Mouse (Mus musculus): Measurements from ENCODE around the gene Ybx3.

Ybx3 gene

GRCm38 (mm10) chr6:131411116-131411843 lies 23.0 kb upstream of the Ybx3 start:
- H3K9me3 ChIP-seq (ENCODE audit: low read length) = no peaks in the 10 kb centered on the region
- H3K36me3 ChIP-seq (ENCODE audit: insufficient read depth, low read length) = no peaks in the 10 kb centered on the region
- peaks cover under 1% of the 10 kb centered on the region for H3K4me1 ChIP-seq (replicated peaks; ENCODE audit: low read depth, low read length)
- no peak for TF ChIP-seq CTCF (conservative IDR thresholded peaks at IDR 0.05; ENCODE audit: low read length)
- no peak for TF ChIP-seq POU5F1 (IDR thresholded peaks at IDR 0.05; ENCODE audit: borderline replicate concordance, low read length)
- TF ChIP-seq NANOG (IDR thresholded peaks at IDR 0.05; ENCODE audit: borderline replicate concordance, low read length) = no peak
- H3K4me3 ChIP-seq (replicated peaks; ENCODE audit: low read length) = no peak overlapping the region
- H3K27me3 ChIP-seq (ENCODE audit: insufficient read depth, low read length) = peaks cover 2% of the 10 kb centered on the region; the same call in 1 of the 2 replicates

- no peak for TF ChIP-seq NANOG (IDR thresholded peaks at IDR 0.05; ENCODE audit: borderline replicate concordance, low read length)
- TF ChIP-seq POU5F1 (IDR thresholded peaks at IDR 0.05; ENCODE audit: borderline replicate concordance, low read length) = no peak
- TF ChIP-seq CTCF (conservative IDR thresholded peaks at IDR 0.05; ENCODE audit: low read length) = no peak
- Histone ChIP-seq H3K4me1 (replicated peaks; ENCODE audit: low read depth, low read length) (peaks cover 8% of the 10 kb centered on the region), H3K36me3 (ENCODE audit: insufficient read depth, low read length) (no peaks in the 10 kb centered on the region), H3K9me3 (ENCODE audit: low read length) (no peaks in the 10 kb centered on the region), H3K27me3 (ENCODE audit: insufficient read depth, low read length) (peaks cover 2% of the 10 kb centered on the region; the same call in 1 of the 2 replicates), H3K4me3 (replicated peaks; ENCODE audit: low read length) (no peak overlapping the region)
Measured at GRCm38 (mm10) chr6:131406957-131407356, 18.7 kb upstream of the Ybx3 start.

GRCm38 (mm10) chr6:131405896-131406295 lies 17.6 kb upstream of the Ybx3 start:
- Histone ChIP-seq H3K36me3 (ENCODE audit: insufficient read depth, low read length) (no peaks in the 10 kb centered on the region), H3K27me3 (ENCODE audit: insufficient read depth, low read length) (peaks cover 2% of the 10 kb centered on the region; the same call in 1 of the 2 replicates), H3K4me3 (replicated peaks; ENCODE audit: low read length) (no peak overlapping the region), H3K9me3 (ENCODE audit: low read length) (no peaks in the 10 kb centered on the region), H3K4me1 (replicated peaks; ENCODE audit: low read depth, low read length) (peaks cover 8% of the 10 kb centered on the region)
- TF ChIP-seq NANOG (IDR thresholded peaks at IDR 0.05; ENCODE audit: borderline replicate concordance, low read length) (no peak), CTCF (conservative IDR thresholded peaks at IDR 0.05; ENCODE audit: low read length) (no peak), POU5F1 (IDR thresholded peaks at IDR 0.05; ENCODE audit: borderline replicate concordance, low read length) (no peak)

- no peaks in the 10 kb centered on the region for H3K9me3 ChIP-seq (ENCODE audit: low read length)
- H3K27me3 ChIP-seq (ENCODE audit: insufficient read depth, low read length) = peaks cover 2% of the 10 kb centered on the region; the same call in 1 of the 2 replicates
- H3K36me3 ChIP-seq (ENCODE audit: insufficient read depth, low read length) = no peaks in the 10 kb centered on the region
- TF ChIP-seq NANOG (IDR thresholded peaks at IDR 0.05; ENCODE audit: borderline replicate concordance, low read length) = no peak
- no peak for TF ChIP-seq CTCF (conservative IDR thresholded peaks at IDR 0.05; ENCODE audit: low read length)
- no peak for TF ChIP-seq POU5F1 (IDR thresholded peaks at IDR 0.05; ENCODE audit: borderline replicate concordance, low read length)
- H3K4me1 ChIP-seq (replicated peaks; ENCODE audit: low read depth, low read length) = peaks cover 8% of the 10 kb centered on the region
- no peak overlapping the region for H3K4me3 ChIP-seq (replicated peaks; ENCODE audit: low read length)
Measured at GRCm38 (mm10) chr6:131405174-131405573, 16.9 kb upstream of the Ybx3 start.

- Histone ChIP-seq H3K36me3 (ENCODE audit: insufficient read depth, low read length) (no peaks in the 10 kb centered on the region), H3K4me3 (replicated peaks; ENCODE audit: low read length) (no peak overlapping the region), H3K4me1 (replicated peaks; ENCODE audit: low read depth, low read length) (peaks cover 8% of the 10 kb centered on the region), H3K27me3 (ENCODE audit: insufficient read depth, low read length) (peaks cover 2% of the 10 kb centered on the region; the same call in 1 of the 2 replicates), H3K9me3 (ENCODE audit: low read length) (peaks cover 6% of the 10 kb centered on the region; the same call in 1 of the 2 replicates)
- TF ChIP-seq POU5F1 (IDR thresholded peaks at IDR 0.05; ENCODE audit: borderline replicate concordance, low read length) (no peak), CTCF (conservative IDR thresholded peaks at IDR 0.05; ENCODE audit: low read length) (no peak), NANOG (IDR thresholded peaks at IDR 0.05; ENCODE audit: borderline replicate concordance, low read length) (no peak)
Measured at GRCm38 (mm10) chr6:131404260-131404659, 16.0 kb upstream of the Ybx3 start.

GRCm38 (mm10) chr6:131403036-131403435 lies 14.8 kb upstream of the Ybx3 start:
- Histone ChIP-seq H3K9me3 (ENCODE audit: low read length) (peaks cover 16% of the 10 kb centered on the region), H3K4me3 (replicated peaks; ENCODE audit: low read length) (no peak overlapping the region), H3K27me3 (ENCODE audit: insufficient read depth, low read length) (no peaks in the 10 kb centered on the region), H3K4me1 (replicated peaks; ENCODE audit: low read depth, low read length) (peaks cover 8% of the 10 kb centered on the region), H3K36me3 (ENCODE audit: insufficient read depth, low read length) (no peaks in the 10 kb centered on the region)
- no peak for TF ChIP-seq CTCF (conservative IDR thresholded peaks at IDR 0.05; ENCODE audit: low read length)
- TF ChIP-seq NANOG (IDR thresholded peaks at IDR 0.05; ENCODE audit: borderline replicate concordance, low read length) = no peak
- no peak for TF ChIP-seq POU5F1 (IDR thresholded peaks at IDR 0.05; ENCODE audit: borderline replicate concordance, low read length)

- no peaks in the 10 kb centered on the region for H3K27me3 ChIP-seq (ENCODE audit: insufficient read depth, low read length)
- TF ChIP-seq CTCF (conservative IDR thresholded peaks at IDR 0.05; ENCODE audit: low read length) = no peak
- no peak for TF ChIP-seq NANOG (IDR thresholded peaks at IDR 0.05; ENCODE audit: borderline replicate concordance, low read length)
- TF ChIP-seq POU5F1 (IDR thresholded peaks at IDR 0.05; ENCODE audit: borderline replicate concordance, low read length) = no peak
- no peaks in the 10 kb centered on the region for H3K36me3 ChIP-seq (ENCODE audit: insufficient read depth, low read length)
- peaks cover 20% of the 10 kb centered on the region for H3K9me3 ChIP-seq (ENCODE audit: low read length)
- H3K4me1 ChIP-seq (replicated peaks; ENCODE audit: low read depth, low read length) = peaks cover 8% of the 10 kb centered on the region
- no peak overlapping the region for H3K4me3 ChIP-seq (replicated peaks; ENCODE audit: low read length)
Measured at GRCm38 (mm10) chr6:131402606-131403005, 14.3 kb upstream of the Ybx3 start.

- H3K36me3 ChIP-seq (ENCODE audit: insufficient read depth, low read length) = no peaks in the 10 kb centered on the region
- H3K4me3 ChIP-seq (replicated peaks; ENCODE audit: low read length) = no peak overlapping the region
- no peak for TF ChIP-seq POU5F1 (IDR thresholded peaks at IDR 0.05; ENCODE audit: borderline replicate concordance, low read length)
- no peak for TF ChIP-seq CTCF (conservative IDR thresholded peaks at IDR 0.05; ENCODE audit: low read length)
- no peak for TF ChIP-seq NANOG (IDR thresholded peaks at IDR 0.05; ENCODE audit: borderline replicate concordance, low read length)
- peaks cover 32% of the 10 kb centered on the region for H3K9me3 ChIP-seq (ENCODE audit: low read length)
- H3K27me3 ChIP-seq (ENCODE audit: insufficient read depth, low read length) = no peaks in the 10 kb centered on the region
- H3K4me1 ChIP-seq (replicated peaks; ENCODE audit: low read depth, low read length) = peaks cover 7% of the 10 kb centered on the region
Measured at GRCm38 (mm10) chr6:131401259-131401658, 13.0 kb upstream of the Ybx3 start.

Data from E14TG2a.4 (cell line).